Mouse (Mus musculus): ENCODE measurements around the gene Olfr433. TPM values are rescaled to one million over a fixed set of nuclear protein-coding genes. Genes with fewer than 3 reads are reported as not detected.
A peak's percentile ranks its signal among the peaks of the same experiment; 100 is the strongest.
"Not testable (repeated sequence)": the region's sequence is repeated elsewhere in the genome, so short reads cannot be mapped to it uniquely, and the experiment has no call there.

Olfr433 gene
- polyA plus RNA-seq (2015; fragmentation: Nextera tagmentation; extraction: Ambion mirVana): not detected in 2 replicates

- H3K27me3 ChIP-seq: no peaks in the 10 kb centered on the region
- no peak within 1 kb of the TSS for H3K4me3 ChIP-seq (replicated peaks)
- H3K9me3 ChIP-seq (replicated peaks): no peaks in the 10 kb centered on the region
- H3K4me2 ChIP-seq: no peak within 1 kb of the TSS
- 73% methylated on average over 7 of the region's 7 CpGs for WGBS
- no peak within 1 kb of the TSS for H3K27ac ChIP-seq
- no peak within 1 kb of the TSS for H3K9ac ChIP-seq
- ATAC-seq (replicated peaks; ENCODE audit: low FRiP score): peak; percentile 54; the same call in 1 of the 2 replicates
- H3K4me1 ChIP-seq: no peaks in the 10 kb centered on the region
- no peaks in the 10 kb centered on the region for H3K36me3 ChIP-seq
Measured at GRCm38 (mm10) chr1:174040523-174041177, at the start of gene Olfr433. Gene Olfr433, plus strand, starts transcription at chr1:174040705.

- 81% methylated on average over 4 of the region's 4 CpGs for WGBS
- no peak for ATAC-seq (replicated peaks; ENCODE audit: low FRiP score)
Measured at GRCm38 (mm10) chr1:173995003-173995402, 45.5 kb upstream of the Olfr433 start.

GRCm38 (mm10) chr1:174004352-174005109, 36.0 kb upstream of the Olfr433 start:
- 81% methylated on average over 2 of the region's 3 CpGs for WGBS
- not testable (repeated sequence) for H3K9me3 ChIP-seq (replicated peaks); H3K27me3 ChIP-seq; H3K36me3 ChIP-seq; H3K4me3 ChIP-seq (replicated peaks); H3K4me2 ChIP-seq; H3K9ac ChIP-seq; H3K4me1 ChIP-seq; H3K27ac ChIP-seq; ATAC-seq (replicated peaks; ENCODE audit: low FRiP score)

More at GRCm38 (mm10) chr1:173995003-173995402, 45.5 kb upstream of the Olfr433 start:
- Histone ChIP-seq H3K9ac (no peak overlapping the region), H3K36me3 (no peaks in the 10 kb centered on the region), H3K9me3 (replicated peaks) (no peaks in the 10 kb centered on the region), H3K4me3 (replicated peaks) (no peak overlapping the region), H3K27me3 (no peaks in the 10 kb centered on the region), H3K27ac (no peak overlapping the region), H3K4me1 (no peaks in the 10 kb centered on the region), H3K4me2 (no peak overlapping the region)

GRCm38 (mm10) chr1:174007050-174007449, 33.5 kb upstream of the Olfr433 start:
- not testable (repeated sequence) for H3K4me1 ChIP-seq; H3K4me3 ChIP-seq (replicated peaks); H3K36me3 ChIP-seq; H3K9me3 ChIP-seq (replicated peaks); H3K27me3 ChIP-seq; ATAC-seq (replicated peaks; ENCODE audit: low FRiP score); H3K9ac ChIP-seq; H3K27ac ChIP-seq; H3K4me2 ChIP-seq

- H3K36me3 ChIP-seq: no peaks in the 10 kb centered on the region
- H3K9me3 ChIP-seq (replicated peaks): no peaks in the 10 kb centered on the region
- ATAC-seq (replicated peaks; ENCODE audit: low FRiP score): no peak
- H3K4me3 ChIP-seq (replicated peaks): no peak within 1 kb of the TSS
- no peak within 1 kb of the TSS for H3K27ac ChIP-seq
- H3K4me2 ChIP-seq: no peak within 1 kb of the TSS
- WGBS: 42% methylated on average over 1 of the region's 1 CpGs
- H3K9ac ChIP-seq: no peak within 1 kb of the TSS
- H3K27me3 ChIP-seq: no peaks in the 10 kb centered on the region
- no peaks in the 10 kb centered on the region for H3K4me1 ChIP-seq
Measured at GRCm38 (mm10) chr1:174031698-174032097, 8.8 kb upstream of the Olfr433 start, which contains the start of gene Ifi205. Gene Ifi205, minus strand, starts transcription at chr1:174031810.

- H3K27ac ChIP-seq: no peak overlapping the region
- no peaks in the 10 kb centered on the region for H3K36me3 ChIP-seq
- no peak overlapping the region for H3K9ac ChIP-seq
- H3K4me3 ChIP-seq (replicated peaks): no peak overlapping the region
- H3K4me1 ChIP-seq: no peaks in the 10 kb centered on the region
- 60% methylated on average over 4 of the region's 4 CpGs for WGBS
- no peak overlapping the region for H3K4me2 ChIP-seq
- ATAC-seq (replicated peaks; ENCODE audit: low FRiP score): no peak
- no peaks in the 10 kb centered on the region for H3K27me3 ChIP-seq
- H3K9me3 ChIP-seq (replicated peaks): no peaks in the 10 kb centered on the region
Measured at GRCm38 (mm10) chr1:174035841-174036240, 4.7 kb upstream of the Olfr433 start.

GRCm38 (mm10) chr1:174038480-174038879, 2.0 kb upstream of the Olfr433 start:
- Histone ChIP-seq H3K36me3 (no peaks in the 10 kb centered on the region), H3K4me2 (no peak overlapping the region), H3K27me3 (no peaks in the 10 kb centered on the region), H3K9me3 (replicated peaks) (no peaks in the 10 kb centered on the region), H3K4me3 (replicated peaks) (no peak overlapping the region), H3K27ac (no peak overlapping the region), H3K9ac (no peak overlapping the region), H3K4me1 (no peaks in the 10 kb centered on the region)
- ATAC-seq (replicated peaks; ENCODE audit: low FRiP score): no peak
- 82% methylated on average over 3 of the region's 3 CpGs for WGBS

GRCm38 (mm10) chr1:174042091-174042884, 1.8 kb downstream of the Olfr433 start:
- not testable (repeated sequence) for H3K27me3 ChIP-seq; H3K9me3 ChIP-seq (replicated peaks); H3K36me3 ChIP-seq; H3K4me3 ChIP-seq (replicated peaks); H3K27ac ChIP-seq; ATAC-seq (replicated peaks; ENCODE audit: low FRiP score); H3K4me2 ChIP-seq; H3K4me1 ChIP-seq; H3K9ac ChIP-seq
- WGBS: 90% methylated on average over 12 of the region's 12 CpGs

GRCm38 (mm10) chr1:174044431-174044830, 3.9 kb downstream of the Olfr433 start:
- 69% methylated on average over 2 of the region's 2 CpGs for WGBS
- ATAC-seq (replicated peaks; ENCODE audit: low FRiP score): no peak
- no peaks in the 10 kb centered on the region for H3K4me1 ChIP-seq
- no peaks in the 10 kb centered on the region for H3K36me3 ChIP-seq
- no peak overlapping the region for H3K4me2 ChIP-seq
- no peak overlapping the region for H3K27ac ChIP-seq
- no peak overlapping the region for H3K9ac ChIP-seq
- no peaks in the 10 kb centered on the region for H3K27me3 ChIP-seq
- no peaks in the 10 kb centered on the region for H3K9me3 ChIP-seq (replicated peaks)
- H3K4me3 ChIP-seq (replicated peaks): no peak overlapping the region

GRCm38 (mm10) chr1:174048227-174048626, 7.7 kb downstream of the Olfr433 start:
- not testable (repeated sequence) for H3K4me2 ChIP-seq; H3K4me1 ChIP-seq; H3K36me3 ChIP-seq; H3K27ac ChIP-seq; H3K9ac ChIP-seq; H3K27me3 ChIP-seq; H3K9me3 ChIP-seq (replicated peaks); ATAC-seq (replicated peaks; ENCODE audit: low FRiP score); H3K4me3 ChIP-seq (replicated peaks)
- WGBS: 79% methylated on average over 6 of the region's 6 CpGs

- no peaks in the 10 kb centered on the region for H3K27me3 ChIP-seq
- no peaks in the 10 kb centered on the region for H3K4me1 ChIP-seq
- no peak within 1 kb of the TSS for H3K4me3 ChIP-seq (replicated peaks)
- no peaks in the 10 kb centered on the region for H3K9me3 ChIP-seq (replicated peaks)
- no peak within 1 kb of the TSS for H3K27ac ChIP-seq
- H3K9ac ChIP-seq: no peak within 1 kb of the TSS
- H3K36me3 ChIP-seq: no peaks in the 10 kb centered on the region
- ATAC-seq (replicated peaks; ENCODE audit: low FRiP score): no peak
- 67% methylated on average over 2 of the region's 2 CpGs for WGBS
- no peak within 1 kb of the TSS for H3K4me2 ChIP-seq
Measured at GRCm38 (mm10) chr1:174048893-174049292, 8.4 kb downstream of the Olfr433 start, which contains the start of gene Olfr432. Gene Olfr432, plus strand, starts transcription at chr1:174049205.

- H3K36me3 ChIP-seq; ATAC-seq (replicated peaks; ENCODE audit: low FRiP score); H3K27me3 ChIP-seq; H3K27ac ChIP-seq; H3K4me3 ChIP-seq (replicated peaks); H3K9ac ChIP-seq; H3K4me1 ChIP-seq; H3K9me3 ChIP-seq (replicated peaks); H3K4me2 ChIP-seq: not testable (repeated sequence)
- 52% methylated on average over 4 of the region's 4 CpGs for WGBS
Measured at GRCm38 (mm10) chr1:174049357-174049756, 8.9 kb downstream of the Olfr433 start.

All from kidney, embryonic 15.5 days (tissue).